Mouse (Mus musculus) natural killer cell, adult 2 months (primary cell): Measurements from ENCODE around the gene Lyg1.
A peak's percentile ranks its signal among the peaks of the same experiment; 100 is the strongest.
"Not testable (repeated sequence)": the region's sequence is repeated elsewhere in the genome, so short reads cannot be mapped to it uniquely, and the experiment has no call there.

Experiments
- DNase-seq, 2 experiments: peaks; one replicate each; pipeline ENCODE4 v3.0.0; 2022; ENCODE audit warnings: low spot score in 2 of 2

Lyg1 gene

DNA sequence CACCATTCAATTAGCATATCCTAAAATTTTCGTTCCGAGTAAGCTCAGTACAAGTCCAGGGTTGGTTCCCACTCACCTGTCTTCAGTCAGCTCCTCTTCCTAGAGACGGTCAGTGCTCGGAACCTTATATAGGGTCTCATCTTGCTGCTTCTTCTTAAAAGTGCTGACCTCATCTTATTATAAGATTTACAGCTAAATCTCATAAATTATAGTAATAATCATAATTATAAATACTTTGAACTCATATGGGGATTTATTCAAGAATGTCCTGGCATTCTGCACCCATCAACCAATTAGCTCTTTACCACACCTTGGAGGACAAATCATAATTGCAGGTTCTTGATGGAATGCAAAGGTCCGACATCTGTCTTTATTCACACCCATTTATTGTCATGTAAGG is at the start of gene Lyg1:
Gene Lyg1 (minus strand): TSS at position 101 of the 400 bp plus-strand sequence.
- DNase-seq, result no peak

DNA sequence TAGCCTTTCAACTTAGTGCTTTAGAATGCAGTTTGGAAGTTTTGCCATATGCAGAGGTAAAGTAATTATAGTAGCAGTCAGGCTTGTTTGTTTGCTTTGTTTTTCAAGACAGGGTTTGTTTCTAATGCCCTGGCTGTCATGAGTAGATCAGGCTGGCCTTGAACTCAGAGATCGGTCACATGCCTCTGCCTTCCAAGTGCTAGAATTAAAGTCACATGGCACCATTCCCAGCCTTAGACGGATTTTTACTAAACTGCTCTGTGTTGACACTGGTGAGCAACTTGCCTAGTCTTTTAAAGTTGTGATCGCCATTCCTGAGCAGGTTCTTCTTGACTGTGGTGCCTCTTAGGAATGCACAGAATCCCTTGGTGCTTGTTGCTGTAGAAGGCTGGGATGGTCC is 49.2 kb upstream of the Lyg1 start:
- DNase-seq, result no peak

DNA sequence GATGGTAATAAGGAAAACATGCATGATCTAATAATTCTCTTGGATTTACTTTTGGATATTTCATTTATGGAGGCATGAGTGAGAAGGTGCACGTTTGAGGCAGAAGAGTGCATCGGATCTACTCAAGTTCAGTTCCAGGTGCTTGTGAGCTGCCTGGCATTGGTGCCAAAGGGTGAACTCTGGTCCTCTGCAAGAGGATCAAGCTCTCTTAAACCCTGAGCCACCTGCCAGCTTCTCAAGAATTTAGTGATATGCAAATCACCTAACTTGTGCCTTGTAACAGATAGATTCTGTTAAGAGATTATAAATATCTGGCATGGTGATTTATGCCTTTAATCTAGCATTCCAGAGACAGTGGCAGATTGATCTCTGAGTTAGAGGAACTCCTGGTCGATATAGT is 45.5 kb upstream of the Lyg1 start:
- no peak for DNase-seq

DNA sequence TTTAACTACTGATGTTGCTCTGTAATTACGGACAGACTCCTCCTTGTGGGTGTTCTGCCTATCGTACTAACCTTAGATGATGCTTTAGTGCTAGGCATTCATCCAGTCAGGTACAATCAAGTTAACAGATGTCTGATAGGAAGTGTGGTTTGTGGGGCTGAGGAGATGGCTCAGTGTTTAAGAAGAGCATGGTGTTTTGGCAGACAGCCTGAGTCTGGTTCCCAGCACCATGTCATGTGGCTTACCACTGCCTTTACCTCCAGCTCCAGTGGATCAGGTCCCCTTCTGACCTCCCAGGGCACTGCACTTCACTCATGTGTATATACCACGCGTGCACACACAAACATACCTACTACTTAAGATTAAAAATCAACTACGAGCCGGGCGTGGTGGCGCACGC is 44.4 kb upstream of the Lyg1 start:
- no peak for DNase-seq

DNA sequence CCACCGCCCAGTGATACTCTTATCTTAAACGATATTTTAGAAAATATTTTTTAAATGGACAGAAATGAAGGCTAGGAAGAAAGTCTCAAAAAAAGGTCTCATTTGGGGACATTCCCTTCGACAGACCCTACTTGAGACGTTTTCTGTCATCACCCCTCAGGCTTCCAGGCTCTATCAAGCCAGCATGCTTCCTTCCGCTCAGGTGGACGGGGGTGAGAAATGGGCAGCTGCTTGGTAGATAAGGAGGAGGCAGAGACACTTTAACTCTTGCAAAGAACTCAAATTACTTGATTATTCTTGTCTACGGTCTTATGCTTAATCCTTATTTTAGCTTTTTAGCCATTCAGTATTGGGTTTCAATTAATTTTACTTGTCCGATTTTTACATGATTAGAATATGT is 43.3 kb upstream of the Lyg1 start:
- no peak for DNase-seq

DNA sequence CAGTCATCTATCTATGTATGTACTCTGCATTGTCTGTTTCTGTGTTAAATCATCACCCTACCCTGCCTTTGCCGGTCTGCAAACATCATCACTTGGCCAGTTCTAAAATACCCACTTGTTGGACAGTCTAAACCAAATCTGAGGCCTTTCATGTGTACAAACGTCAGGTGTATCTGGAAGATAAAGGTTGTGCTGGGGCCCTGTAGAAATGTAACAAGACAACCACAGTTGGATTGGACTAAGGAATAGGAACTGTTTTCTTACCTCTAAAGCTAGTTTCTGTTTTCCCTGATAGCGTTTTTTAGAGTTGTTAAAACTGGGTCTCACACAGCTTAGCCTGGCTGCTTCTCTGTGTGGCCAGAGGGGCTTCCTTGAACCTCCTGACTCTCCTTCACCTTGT is 42.0 kb upstream of the Lyg1 start:
- no peak for DNase-seq

DNA sequence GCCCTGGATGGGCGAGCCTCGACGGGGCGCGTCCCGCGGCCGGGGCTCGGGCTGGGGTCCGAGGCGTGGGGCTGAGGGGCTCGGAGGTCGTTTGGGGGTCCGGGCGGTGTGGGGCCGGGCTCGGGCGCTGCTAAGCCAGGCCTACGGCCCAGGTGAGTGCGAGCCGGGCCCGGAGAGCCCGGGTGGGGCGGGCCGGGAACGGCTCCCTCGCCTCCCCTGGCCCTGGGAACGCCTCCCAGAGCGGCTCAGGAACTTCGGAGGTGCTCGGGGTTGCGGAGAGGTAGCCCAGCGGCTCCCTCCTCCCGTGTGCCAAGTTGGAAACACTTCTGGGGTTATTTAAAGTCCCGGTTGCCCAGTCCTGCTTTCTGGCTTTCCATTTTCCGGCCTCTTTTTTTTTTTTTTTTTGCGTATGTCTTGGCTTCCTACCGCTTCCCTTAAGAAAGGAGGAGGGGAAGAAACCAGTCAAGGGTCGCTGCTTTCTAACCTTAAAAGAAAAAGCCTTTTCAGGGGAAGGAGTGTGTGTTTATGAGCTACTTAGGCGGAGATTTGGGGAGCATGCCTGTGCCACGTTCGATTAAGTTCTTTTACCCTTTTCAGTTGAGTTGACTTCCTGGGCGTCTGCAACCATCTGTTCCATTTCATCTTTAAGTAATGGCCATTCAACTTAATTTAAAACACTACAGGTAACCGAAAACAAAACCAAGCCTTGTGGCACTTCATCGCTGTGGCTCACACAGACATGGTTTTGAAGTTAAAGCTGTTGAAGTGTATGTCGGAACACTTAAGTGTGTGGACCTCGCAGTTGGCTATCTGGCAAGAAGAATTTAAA is 41.0 kb upstream of the Lyg1 start:
- DNase-seq, result no peak

DNA sequence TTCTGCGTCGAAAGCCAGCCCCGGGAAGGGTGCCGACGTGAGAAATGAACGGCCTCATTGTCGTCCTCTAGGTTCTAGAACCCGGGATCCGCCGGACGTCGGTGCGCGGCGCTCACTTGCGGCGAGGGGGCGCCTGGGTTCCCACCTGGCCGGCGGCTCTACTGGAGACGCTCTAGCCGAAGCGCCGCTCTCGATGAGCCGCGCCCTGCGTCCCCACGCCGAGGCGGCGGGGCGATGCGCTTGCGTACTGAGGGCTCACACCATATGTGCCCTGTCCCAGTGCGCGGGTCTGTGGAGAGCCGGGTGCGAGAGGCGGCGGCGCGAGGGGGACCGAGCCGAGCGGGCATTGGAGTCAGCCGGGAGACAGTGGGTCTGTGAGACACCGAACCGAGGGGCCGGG is 40.3 kb upstream of the Lyg1 start, which contains the start of the genes Txndc9 and Eif5b:
Gene Txndc9 (minus strand): TSS at position 27 of the 400 bp plus-strand sequence.
Gene Eif5b (plus strand): TSS at position 144 of the 400 bp plus-strand sequence.
- DNase-seq, result peak; percentile 88 to 94

DNA sequence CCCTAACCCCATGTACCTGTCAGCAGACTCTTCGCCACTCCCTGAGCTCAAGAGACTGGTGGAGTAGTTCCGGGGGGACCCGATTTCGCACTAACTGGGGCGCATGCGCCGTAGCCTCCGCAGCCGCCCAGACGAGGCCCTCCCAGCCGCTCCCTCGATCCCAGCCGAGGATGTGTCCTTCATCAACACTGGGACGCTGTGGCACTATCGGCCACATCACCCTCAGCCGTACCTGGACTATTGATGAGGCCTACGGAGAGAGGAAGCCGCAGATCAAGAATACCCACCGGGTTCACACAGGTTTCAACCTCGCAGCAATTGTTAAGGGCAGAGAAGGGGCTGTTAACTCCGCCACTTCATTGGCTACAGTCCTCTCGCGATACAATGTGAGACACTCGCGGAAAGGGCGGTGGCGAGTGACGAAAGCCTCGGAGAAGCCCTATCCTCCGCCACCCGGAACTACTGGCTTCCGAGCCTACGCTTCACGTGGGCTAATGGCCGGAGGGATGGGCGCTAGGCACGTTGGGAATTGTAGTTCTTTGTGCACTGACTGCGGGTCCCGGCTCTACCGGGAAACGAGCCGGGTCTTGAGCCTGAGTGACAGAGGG is 39.4 kb upstream of the Lyg1 start:
- DNase-seq, result peak; percentile 98

DNA sequence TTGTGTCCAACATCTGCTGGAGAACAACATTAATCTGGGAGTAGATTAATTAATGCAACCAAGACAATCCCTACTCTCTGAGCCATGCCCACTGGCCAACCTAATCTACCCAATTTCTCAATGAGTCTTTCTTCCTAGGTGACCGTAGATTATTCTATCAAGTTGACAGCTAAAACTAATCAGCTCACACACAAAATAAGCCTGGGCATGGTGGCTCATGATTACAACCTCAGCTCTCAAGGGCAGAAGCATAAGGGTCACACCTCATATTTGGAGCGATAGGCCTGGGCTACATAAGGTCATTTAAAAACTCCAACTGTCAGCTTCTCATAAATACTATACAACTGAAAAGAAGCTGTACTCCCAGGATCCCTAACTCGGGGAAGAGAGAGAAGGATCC is 38.7 kb upstream of the Lyg1 start:
- DNase-seq, result no peak

DNA sequence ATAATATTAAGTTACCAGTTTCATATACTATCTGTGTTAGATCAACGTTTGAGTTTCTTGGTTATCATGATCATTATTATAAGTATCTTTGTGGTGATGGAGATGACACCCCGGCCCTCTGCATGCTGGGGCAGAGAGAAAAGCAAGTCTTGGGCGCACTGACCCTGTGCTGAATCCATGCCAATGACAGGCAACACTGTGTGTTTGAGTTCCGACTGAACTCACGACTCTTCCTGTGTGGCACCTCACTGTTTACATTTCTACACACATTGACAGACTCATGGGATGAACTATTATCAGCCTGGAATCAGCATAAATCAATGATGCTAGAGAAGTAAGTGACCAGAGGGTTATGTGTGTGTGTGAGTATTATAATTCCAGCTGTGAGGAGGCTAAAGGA is 30.3 kb upstream of the Lyg1 start:
- no peak for DNase-seq

DNA sequence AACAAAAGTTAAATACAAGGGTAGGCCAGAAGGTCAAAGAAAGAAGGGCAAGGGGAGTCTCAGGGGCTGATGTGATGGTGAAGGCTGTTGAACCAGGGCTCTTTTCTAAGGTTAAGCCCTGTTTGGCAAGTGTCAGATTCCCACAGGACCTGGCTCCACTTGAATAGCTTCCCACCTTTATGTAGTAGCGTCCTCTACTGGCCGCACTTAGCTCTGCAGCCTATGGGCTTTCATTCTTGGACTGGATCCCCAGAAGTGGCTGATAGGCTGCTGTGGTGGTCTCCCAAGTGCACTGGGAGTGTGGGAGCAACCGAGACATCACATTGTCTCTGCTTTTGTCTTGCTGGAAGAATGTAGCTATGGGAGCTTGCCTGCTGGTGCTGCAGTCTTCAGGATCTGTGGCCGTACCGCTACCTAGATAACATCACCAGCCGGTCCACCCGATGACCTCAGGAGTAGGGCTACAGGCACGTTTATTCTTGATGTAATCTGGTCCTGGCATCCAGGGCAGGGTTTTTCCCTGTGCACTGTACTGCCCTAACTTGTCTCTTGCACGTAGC is 28.3 kb upstream of the Lyg1 start:
- no peak for DNase-seq

DNA sequence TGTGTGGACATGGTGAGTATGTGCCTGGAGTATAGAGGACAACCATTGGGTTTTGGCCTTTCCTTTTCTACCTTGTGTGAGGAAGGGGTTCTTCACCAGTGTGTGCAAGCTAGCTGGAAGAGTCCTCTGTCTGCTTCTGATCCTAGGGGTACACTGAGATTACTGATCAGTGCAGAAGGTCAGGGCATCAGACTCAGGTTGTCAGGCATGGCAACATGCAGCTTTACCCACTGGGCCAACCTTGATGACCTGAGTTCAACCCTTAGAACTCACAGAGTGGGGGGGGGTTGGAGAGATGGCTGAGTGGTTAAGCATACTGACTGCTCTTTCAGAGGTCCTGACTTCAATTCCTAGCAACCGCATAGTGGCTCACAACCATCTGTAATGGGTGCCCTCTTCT is 26.8 kb upstream of the Lyg1 start:
- DNase-seq, result no peak

DNA sequence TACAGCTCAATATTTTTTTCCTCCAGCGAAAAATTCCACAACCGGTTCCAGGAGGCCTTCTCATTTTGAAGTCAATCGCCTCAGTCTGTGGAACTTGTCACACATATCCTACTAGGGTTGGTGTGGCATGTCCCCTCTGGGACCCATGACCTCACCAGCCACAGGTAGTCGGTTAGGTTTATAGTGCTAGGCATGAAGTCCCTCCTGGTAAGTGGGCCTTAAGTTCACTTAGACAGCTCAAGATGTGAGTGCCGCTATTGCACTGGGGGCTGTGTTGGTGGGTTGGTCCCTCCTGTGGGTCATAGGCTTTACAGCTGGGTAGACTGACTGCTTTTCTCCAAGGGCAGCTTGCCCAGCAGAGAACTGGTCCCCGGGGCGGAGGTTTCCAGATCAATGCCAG is 19.7 kb upstream of the Lyg1 start:
- DNase-seq, result no peak

DNA sequence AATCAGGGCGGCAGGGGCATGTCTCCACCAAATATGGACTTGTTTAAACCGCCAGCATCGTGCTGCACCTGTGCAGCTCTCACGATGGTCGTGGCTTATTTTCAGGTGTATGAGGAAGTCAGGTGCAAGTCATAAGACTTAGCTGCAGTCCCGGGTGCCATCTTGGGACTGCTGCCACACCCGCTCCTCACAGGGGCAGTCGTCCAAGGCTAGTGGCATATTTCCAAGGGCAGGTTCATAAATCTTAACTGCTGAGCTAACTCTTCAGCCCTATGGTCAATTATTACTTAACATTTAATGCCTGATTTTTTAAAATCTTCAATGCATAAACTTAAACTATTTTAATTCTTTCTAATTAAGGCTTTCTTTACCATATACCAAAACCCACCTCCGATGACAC is 19.1 kb upstream of the Lyg1 start:
- not testable (repeated sequence) for DNase-seq

DNA sequence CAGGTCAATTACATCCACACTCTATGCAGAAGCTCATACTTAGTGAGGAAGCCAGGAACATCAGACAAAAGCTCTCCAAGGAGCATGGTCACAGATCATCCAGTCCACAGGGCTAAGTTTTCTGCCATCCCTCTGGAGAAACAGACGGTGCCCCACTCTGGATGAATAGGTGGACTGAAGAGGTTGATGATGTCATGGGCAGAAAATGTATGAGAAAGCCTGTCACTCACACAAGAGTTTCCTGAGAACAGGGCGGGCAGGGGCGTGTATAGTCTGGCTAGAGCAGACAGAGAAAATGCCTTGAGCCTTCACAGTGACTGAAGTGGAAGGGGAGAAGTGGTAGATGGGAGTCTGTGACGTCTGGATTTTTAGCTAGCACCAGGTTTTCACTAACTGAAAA is 14.0 kb upstream of the Lyg1 start:
- DNase-seq, result no peak

DNA sequence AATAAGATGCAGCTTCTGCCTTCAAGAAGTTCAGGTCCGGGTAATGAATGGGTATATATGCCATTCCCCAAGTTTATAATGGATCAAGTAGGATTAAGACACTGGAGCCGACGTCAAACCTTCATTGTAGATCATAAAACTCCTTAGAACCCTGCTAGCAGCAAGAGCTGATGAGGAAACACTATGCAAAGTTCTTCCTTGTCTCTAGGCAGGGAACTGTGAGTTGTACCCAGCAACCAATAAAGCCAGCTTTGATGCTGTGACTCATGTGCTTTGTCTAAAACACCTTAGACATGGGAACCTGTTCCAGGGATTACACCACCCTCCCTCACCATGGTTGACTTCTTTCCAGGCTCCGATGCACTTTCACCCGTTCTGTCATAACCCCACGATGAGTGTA is 11.2 kb upstream of the Lyg1 start:
- no peak for DNase-seq

DNA sequence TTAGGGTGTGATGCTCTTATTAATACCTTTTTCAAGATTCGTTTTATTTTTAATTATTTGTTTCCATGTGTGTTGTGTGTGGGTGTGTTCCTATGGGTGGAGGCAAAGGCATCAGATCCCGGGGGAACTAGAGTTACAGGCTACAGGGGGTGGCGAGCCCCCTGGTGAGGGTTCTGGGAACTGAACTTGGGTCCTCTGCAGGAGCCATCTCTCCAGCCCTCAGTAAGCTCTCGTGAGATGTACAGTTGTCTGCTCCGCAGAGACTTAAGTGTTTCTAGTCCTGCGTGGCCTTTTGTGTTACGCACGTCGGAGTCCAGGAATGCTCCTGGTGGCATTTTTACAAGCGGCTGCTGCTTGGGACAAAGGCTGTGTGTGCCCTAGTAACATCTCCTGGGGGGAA is 8.0 kb upstream of the Lyg1 start:
- no peak for DNase-seq

DNA sequence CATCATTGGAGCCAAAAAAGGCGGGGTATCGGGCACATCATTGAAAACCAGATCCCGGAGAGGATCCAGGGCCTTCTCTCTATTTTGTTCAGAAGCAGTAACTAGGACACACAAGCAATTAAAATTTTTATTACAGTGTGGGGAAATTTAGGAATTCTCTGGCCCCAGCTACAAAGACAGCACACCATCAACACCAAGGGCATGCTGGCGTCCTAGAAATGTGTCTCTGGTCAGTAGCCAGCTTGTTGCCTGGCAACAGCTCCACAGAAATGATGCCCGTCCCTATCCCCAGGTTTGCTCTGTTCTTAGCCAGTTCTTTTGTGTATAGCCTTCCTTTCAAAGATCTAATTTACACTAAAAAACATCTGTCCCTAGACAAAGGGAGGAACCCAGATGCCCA is 1.9 kb upstream of the Lyg1 start:
- DNase-seq, result no peak

DNA sequence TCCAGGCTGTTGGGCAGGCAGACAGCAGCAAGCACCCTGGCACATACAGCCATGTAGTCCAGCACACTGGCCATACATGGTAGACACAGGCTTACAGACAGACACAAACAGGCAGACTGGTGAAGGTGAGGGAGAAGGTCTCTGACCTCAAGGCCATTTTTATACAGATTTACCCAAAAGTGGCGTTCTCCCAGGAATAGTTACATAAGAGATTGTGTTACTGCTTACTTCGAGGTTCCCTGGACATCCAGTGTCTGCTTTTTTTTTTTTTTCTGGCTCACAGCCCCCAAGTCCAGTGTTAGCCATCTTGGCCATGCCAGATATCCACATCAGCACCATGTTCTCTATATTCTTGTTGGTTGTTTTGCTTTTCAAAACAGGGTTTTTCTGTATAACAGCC is 957 bp upstream of the Lyg1 start:
- no peak for DNase-seq

DNA sequence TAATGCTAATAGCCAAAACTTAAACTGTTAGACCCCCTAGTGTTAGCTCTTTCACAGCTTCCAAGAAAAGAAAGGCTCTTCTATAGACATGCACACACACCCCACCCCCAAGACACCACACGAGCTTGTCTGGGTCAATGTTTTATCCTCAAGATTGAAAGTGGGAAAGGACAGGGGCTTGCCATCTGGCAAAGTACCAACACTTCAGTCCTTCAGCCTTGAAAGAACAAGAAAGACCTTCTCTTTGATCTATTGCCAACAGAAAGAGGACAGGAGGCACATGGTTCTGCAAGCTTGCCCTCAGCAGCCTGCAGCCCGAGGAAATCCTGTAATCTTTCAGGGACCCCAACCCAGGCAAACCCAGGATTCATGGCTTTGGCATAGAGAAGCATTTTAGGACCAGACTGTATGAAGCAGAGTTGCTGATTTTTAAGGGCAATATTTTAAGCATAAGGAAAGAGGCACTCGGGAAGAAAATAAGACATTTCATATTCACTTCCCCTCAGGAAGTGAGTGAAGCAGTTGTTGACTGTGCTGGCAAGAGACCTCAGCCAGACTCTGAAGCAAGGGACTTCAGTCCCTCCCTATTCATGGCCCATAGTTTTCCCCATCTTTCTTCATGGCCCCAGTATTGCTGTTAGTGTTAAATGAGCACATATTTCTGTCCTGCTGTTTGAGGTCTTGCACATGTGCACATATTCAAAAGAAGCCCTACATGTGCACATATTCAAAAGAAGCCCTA is 698 bp downstream of the Lyg1 start:
- DNase-seq, result no peak

DNA sequence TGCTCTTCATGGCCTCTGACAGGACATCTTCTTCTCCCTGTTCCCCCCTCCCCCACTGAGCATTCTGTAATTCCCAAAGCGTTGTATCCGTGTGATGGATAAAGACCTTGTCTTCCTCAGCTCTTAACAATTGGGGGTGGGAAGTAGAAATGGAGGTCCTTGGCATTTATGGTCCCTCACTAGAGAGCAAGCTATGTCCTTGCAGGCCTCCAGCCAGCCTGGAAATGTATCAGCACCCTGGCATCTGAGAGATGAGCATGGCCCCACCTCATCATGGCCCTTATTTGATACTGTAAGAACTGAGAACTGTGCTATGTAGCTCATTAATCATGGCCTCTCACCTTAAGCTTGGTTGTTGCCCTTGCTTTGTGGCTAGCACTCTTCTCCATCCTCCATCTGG is 2.3 kb downstream of the Lyg1 start:
- DNase-seq, result no peak

DNA sequence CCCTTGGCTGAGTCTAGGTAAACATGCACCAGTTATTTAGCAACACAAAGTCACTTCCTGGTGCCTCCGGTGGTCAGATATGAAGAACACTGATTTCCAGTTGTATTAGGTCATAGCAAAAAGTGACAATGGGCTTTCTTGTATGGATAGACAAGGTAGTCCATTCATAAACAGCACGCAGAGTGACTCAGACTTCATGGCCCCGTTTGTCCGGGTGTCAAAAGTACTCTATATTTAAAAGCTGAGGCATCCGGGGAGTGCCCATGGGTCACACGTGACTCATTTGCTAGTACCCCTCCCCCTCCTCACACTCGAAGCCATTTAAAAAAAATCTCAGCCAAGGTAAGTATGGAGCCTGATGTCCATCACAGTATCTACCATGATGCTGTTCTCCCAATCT is 2.8 kb downstream of the Lyg1 start:
- no peak for DNase-seq
